Mouse (Mus musculus) stomach, postnatal 0 days (tissue): ENCODE measurements at regions not wholly inside any gene's neighbourhood (a gene's known extent, or its start where the extent isn't known, plus 50 kb on each side); places are given as distances from the start of the nearest gene placed in this dataset.

ENCODE experiments used
- CTCF ChIP-seq: IDR thresholded peaks from 2 replicates; pipeline ENCODE4 v1.5.1; 2016; ENCODE audit warnings: antibody characterized with exemption, low read depth, mild to moderate bottlenecking, moderate library complexity
- EP300 ChIP-seq: optimal IDR thresholded peaks from 2 replicates; pipeline ENCODE3; 2016; ENCODE audit warnings: antibody characterized with exemption

DNA sequence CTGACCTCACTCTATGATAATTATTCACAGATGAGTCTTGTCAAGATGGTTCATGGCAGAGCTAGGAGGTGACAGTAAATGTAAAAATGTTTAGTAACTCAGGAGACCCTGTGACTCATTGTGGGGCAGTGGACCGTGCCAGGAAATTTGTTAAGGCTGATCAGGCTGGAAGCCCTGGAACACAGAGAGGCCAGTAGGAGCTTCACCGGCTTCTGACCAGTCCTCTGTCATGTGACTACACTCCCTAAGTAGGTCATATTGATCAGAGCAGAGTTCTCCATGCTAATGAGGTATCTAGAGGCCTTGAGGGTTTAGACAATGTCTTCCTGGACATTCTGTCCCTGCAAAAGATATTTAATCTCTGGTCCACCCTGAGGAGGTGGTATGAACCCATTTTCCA, 351.8 kb upstream of the Camk1g start:
- no peak for TF ChIP-seq CTCF
- no peak for TF ChIP-seq EP300
